Mouse (Mus musculus) heart, postnatal 0 days (tissue): ENCODE data around the gene Kcnq1. TPM values are rescaled to one million over a fixed set of nuclear protein-coding genes. Genes with fewer than 3 reads are reported as not detected.

Experiments
- ATAC-seq: fragments of 200-750 bp; cut with Nextera tagmentation; 2 replicates; pipeline ENCODE4 v1.8.0; 2017; ENCODE audit warnings: low read depth, moderate number of reproducible peaks, moderate library complexity; ENCODE audit not compliant: insufficient read depth
- DNase-seq: peaks from one replicate; pipeline ENCODE4 v3.0.0-alpha.2; 2016; ENCODE audit warnings: low spot score
- H3K27ac ChIP-seq: fragments of 300-500 bp; sonication (generic); 2 replicates; pipeline ENCODE4 v1.5.1; 2014; ENCODE audit warnings: low read depth, mild to moderate bottlenecking
- H3K27me3 ChIP-seq: fragments of 300-500 bp; sonication (generic); 2 replicates; pipeline ENCODE4 v1.6.1; 2014; ENCODE audit warnings: low read length, mixed read lengths; ENCODE audit not compliant: control insufficient read depth, insufficient read depth
- H3K36me3 ChIP-seq: fragments of 300-500 bp; sonication (generic); replicated peaks from 2 replicates; pipeline ENCODE4 v1.6.1; 2014; ENCODE audit warnings: low read length, mixed read lengths; ENCODE audit not compliant: control insufficient read depth, insufficient read depth
- H3K4me1 ChIP-seq: fragments of 300-500 bp; sonication (generic); 2 replicates; pipeline ENCODE4 v1.6.1; 2014; ENCODE audit warnings: antibody characterized with exemption; ENCODE audit not compliant: control insufficient read depth, insufficient read depth
- H3K4me2 ChIP-seq: fragments of 300-500 bp; sonication (generic); 2 replicates; pipeline ENCODE4 v1.6.1; 2014; ENCODE audit warnings: low read depth, mild to moderate bottlenecking, low read length, moderate library complexity
- H3K4me3 ChIP-seq: fragments of 300-500 bp; sonication (generic); 2 replicates; pipeline ENCODE4 v1.5.1; 2014; ENCODE audit warnings: low read depth, low read length
- H3K9ac ChIP-seq: fragments of 300-500 bp; sonication (generic); replicated peaks from 2 replicates; pipeline ENCODE4 v1.6.1; 2014; ENCODE audit warnings: low read depth, low read length, mixed read lengths
- H3K9me3 ChIP-seq: fragments of 300-500 bp; sonication (generic); replicated peaks from 2 replicates; pipeline ENCODE4 v1.6.1; 2016; ENCODE audit warnings: low read length; ENCODE audit not compliant: control insufficient read depth
- CTCF ChIP-seq: IDR thresholded peaks from 2 replicates; pipeline ENCODE4 v1.5.1; 2016; ENCODE audit warnings: antibody characterized with exemption, control low read depth, low read depth
- EP300 ChIP-seq: IDR thresholded peaks from 2 replicates; pipeline ENCODE4 v1.6.1; 2016; ENCODE audit warnings: antibody characterized with exemption, low read depth
- WGBS: fragments of 180-500 bp; shearing (Covaris S2); extraction: QIAGEN DNeasy Blood & Tissue Kit; methylation state at CpG from one replicate; pipeline ENCODE4 v1.1.7; 2014; 5-methylcytosine and 5-hydroxymethylcytosine counted together
- polyA plus RNA-seq: library from polyadenylated mRNA; unstranded; fragments of >200 nt; fragmentation: Nextera tagmentation; extraction: Ambion mirVana; gene quantifications from 2 replicates; pipeline ENCODE4 v1.2.1, GENCODE M21; 2015
- total RNA-seq: library from RNA; depleted of rRNA; stranded (reverse); fragments of >200 nt; gene quantifications from 2 replicates; pipeline ENCODE4 v1.2.3, GENCODE M21; 2014; ENCODE audit warnings: low replicate concordance

The Kcnq1 gene
- total and polyA plus RNA-seq, 2 experiments from 2014 or later, result 37.2 to 75.9 TPM

DNA sequence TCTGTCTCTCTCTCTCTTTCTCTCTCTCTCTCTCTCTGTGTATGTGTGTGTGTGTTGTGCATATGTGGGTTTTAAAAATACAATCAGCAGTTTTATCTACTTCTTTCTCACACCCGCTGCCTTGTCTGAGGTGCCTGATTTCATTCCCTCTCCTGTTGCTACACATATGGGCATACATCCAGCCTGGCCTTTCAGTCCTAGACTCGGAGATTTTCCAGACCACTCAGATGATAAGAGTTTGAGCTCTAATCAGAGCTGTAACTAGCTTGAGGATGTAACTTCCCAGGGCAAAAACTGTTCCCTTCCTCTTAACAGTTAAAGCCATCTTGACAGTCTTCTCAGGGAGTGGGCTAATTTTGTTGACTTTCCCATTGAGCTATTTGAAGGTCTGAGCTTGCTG, 265.2 kb downstream of the Kcnq1 start:
- peaks cover 48% of the 10 kb centered on the region for H3K4me1 ChIP-seq
- no peak overlapping the region for H3K9ac ChIP-seq
- TF ChIP-seq CTCF (no peak), EP300 (no peak)
- H3K27me3 ChIP-seq, result no peaks in the 10 kb centered on the region
- H3K4me3 ChIP-seq, result no peak overlapping the region
- DNase-seq (no peak), ATAC-seq (no peak)
- no peak overlapping the region for H3K4me2 ChIP-seq
- H3K36me3 ChIP-seq, result no peaks in the 10 kb centered on the region
- WGBS, result 10% methylated on average over 2 of the region's 2 CpGs
- H3K9me3 ChIP-seq, result no peaks in the 10 kb centered on the region
- H3K27ac ChIP-seq, result peak overlapping the region; percentile 53

DNA sequence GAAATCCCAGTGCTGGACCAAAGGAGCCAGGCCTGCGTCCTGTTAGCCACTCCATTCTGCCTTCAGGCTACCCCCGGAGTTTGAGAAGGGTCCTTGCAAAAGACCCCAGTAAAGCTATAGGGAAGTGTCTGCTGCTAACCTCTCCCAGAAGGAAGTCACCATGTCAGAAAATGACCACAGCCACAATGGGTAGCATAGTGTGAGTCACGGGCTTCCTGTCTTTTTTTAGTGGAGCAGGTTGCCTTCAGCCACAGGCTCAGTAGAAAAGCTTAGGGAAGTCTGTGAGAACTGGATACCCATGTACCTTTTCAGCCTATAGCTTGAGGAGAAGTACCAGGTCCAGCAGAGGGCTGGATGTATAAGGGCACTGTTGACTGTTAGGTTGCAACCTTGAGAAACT, 267.1 kb downstream of the Kcnq1 start:
- Histone ChIP-seq H3K4me2 (peak overlapping the region; percentile 32; the same call in 1 of the 2 replicates), H3K4me1 (peaks cover 48% of the 10 kb centered on the region), H3K9ac (no peak overlapping the region), H3K27me3 (no peaks in the 10 kb centered on the region), H3K36me3 (no peaks in the 10 kb centered on the region), H3K4me3 (no peak overlapping the region), H3K27ac (peak overlapping the region; percentile 54), H3K9me3 (no peaks in the 10 kb centered on the region)
- DNase-seq (no peak), ATAC-seq (no peak)
- WGBS, result 45% methylated on average over 3 of the region's 3 CpGs
- TF ChIP-seq CTCF, result no peak

DNA sequence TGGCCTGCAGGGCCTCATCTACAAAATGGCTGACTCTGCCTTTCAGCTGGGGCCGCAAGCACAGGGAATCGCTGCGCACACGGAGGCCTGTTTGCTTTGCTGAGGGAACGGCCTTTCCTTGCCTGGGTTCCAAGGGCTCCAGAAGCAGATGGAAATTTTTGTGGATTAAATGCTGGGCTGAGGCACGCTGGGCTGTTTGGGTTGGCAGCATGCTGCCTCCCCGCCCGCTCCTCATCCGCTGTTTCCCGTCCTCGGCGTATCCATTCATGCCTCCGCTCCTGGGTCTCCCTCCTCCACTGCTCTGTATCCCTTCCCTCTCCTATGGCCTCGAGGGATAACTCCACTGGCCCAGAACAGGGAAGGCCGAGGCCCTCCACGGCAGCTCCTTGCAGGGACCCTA, 269.8 kb downstream of the Kcnq1 start:
- no peak overlapping the region for H3K4me3 ChIP-seq
- no peak for TF ChIP-seq CTCF
- TF ChIP-seq EP300, result no peak
- no peaks in the 10 kb centered on the region for H3K27me3 ChIP-seq
- DNase-seq, result no peak
- ATAC-seq, result peak; percentile 7; the same call in 1 of the 2 replicates
- H3K4me2 ChIP-seq, result no peak overlapping the region
- H3K4me1 ChIP-seq, result peaks cover 42% of the 10 kb centered on the region
- H3K27ac ChIP-seq, result peak overlapping the region; percentile 63; the same call in 1 of the 2 replicates
- no peaks in the 10 kb centered on the region for H3K9me3 ChIP-seq
- H3K9ac ChIP-seq, result no peak overlapping the region
- H3K36me3 ChIP-seq, result no peaks in the 10 kb centered on the region
- WGBS, result 70% methylated on average over 16 of the region's 16 CpGs

GRCm38 (mm10) chr7:143380466-143381073, 274.4 kb downstream of the Kcnq1 start:
- ATAC-seq (no peak), DNase-seq (no peak)
- no peak overlapping the region for H3K9ac ChIP-seq
- peaks cover 10% of the 10 kb centered on the region for H3K4me1 ChIP-seq
- H3K4me2 ChIP-seq, result no peak overlapping the region
- H3K36me3 ChIP-seq, result no peaks in the 10 kb centered on the region
- H3K27me3 ChIP-seq, result no peaks in the 10 kb centered on the region
- H3K9me3 ChIP-seq, result no peaks in the 10 kb centered on the region
- H3K27ac ChIP-seq, result no peak overlapping the region
- no peak for TF ChIP-seq CTCF
- TF ChIP-seq EP300, result no peak
- WGBS, result 86% methylated on average over 20 of the region's 20 CpGs
- H3K4me3 ChIP-seq, result no peak overlapping the region

- H3K4me3 ChIP-seq, result no peak overlapping the region
- H3K9ac ChIP-seq, result no peak overlapping the region
- no peaks in the 10 kb centered on the region for H3K9me3 ChIP-seq
- H3K27me3 ChIP-seq, result no peaks in the 10 kb centered on the region
- DNase-seq, result no peak
- TF ChIP-seq EP300 (no peak), CTCF (no peak)
- peak overlapping the region; percentile 58; the same call in 1 of the 2 replicates for H3K27ac ChIP-seq
- peaks cover 41% of the 10 kb centered on the region for H3K4me1 ChIP-seq
- WGBS, result 29% methylated on average over 1 of the region's 1 CpGs
- 0 out of 2 replicates have a peak, but pooled peaks cover under 1% of the 10 kb centered on the region for H3K36me3 ChIP-seq
- no peak overlapping the region for H3K4me2 ChIP-seq
- ATAC-seq, result no peak
Measured at GRCm38 (mm10) chr7:143386632-143387031, 280.5 kb downstream of the Kcnq1 start.
